Mouse (Mus musculus): ENCODE results near the gene Odf3l1.

- TF ChIP-seq CTCF (conservative IDR thresholded peaks at IDR 0.05; ENCODE audit: low read length) (no peak), POU5F1 (IDR thresholded peaks at IDR 0.05; ENCODE audit: borderline replicate concordance, low read length) (no peak), NANOG (IDR thresholded peaks at IDR 0.05; ENCODE audit: borderline replicate concordance, low read length) (no peak)
Observed at GRCm38 (mm10) chr9:56883470-56883869, 19.0 kb upstream of the Odf3l1 start.
